Mouse (Mus musculus): ENCODE data around the gene Kifap3.

Kifap3 gene

GRCm38 (mm10) chr1:163964008-163964689 is 184.8 kb downstream of the Kifap3 start:
- in situ Hi-C loops (cut with MboI; ENCODE audit: low sequenced_read_pairs): no loop called here
